Mouse (Mus musculus): ENCODE data around the gene Patz1.

DNA sequence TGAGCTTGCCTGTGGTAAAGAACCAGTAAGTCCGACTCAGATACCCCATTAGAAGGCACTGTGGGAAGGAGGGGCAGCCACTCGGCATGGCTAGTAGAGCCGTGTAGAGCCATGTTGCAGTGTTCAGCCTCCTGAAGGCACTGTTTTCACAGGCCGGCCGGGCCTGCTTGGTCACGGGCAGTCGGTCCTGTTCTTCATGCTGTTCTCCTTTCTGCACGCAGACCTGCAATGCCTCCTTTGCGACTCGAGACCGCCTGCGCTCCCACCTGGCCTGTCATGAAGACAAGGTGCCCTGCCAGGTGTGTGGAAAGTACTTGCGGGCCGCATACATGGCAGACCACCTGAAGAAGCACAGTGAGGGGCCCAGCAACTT is 10.1 kb downstream of the Patz1 start:
- TF ChIP-seq CTCF (IDR thresholded peaks at IDR 0.05; ENCODE audit: borderline replicate concordance, insufficient read depth, low read depth, low read length) (no peak), POLR2A (IDR thresholded peaks at IDR 0.05; ENCODE audit: borderline replicate concordance, insufficient read depth, low read length) (no peak)

Data from cerebellum, adult 2 months (tissue).